20 mouse cellular contexts compared by ENCODE assay signal in the genomic region with DNA sequence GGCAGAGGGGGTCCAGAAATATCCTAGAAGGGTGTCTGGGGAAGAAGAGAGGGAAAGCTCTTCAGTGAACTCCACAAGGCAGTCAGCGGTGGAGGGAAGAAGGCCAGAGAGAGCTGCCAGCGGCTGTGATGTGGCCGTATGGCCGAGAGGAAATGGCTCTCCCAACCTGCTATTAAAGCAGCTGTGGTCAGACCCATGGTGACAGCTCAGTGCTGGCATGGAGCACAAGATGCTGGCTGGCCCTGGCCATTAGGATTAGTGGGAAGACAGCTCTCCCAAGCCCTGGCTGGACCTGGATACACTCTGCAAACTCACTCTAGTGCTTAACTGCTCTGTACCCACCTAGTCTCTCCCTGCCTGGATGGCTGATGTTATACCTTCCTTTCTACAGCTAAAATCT.
DNase-seq lines count a peak whose midpoint lies in the region; ATAC-seq and TF ChIP-seq lines count a peak whose summit lies in the region.
"Had no signal": no experiment of that assay in that cellular context is flagged by ENCODE, and none has a peak within 500 bp of the region (broad histone marks: within the 10 kb centered on the region; RNA-seq: fewer than 3 reads in every experiment).

No protein-coding gene starts in this region.

- no peak overlapping the region for H3K27ac ChIP-seq in embryonic facial prominence, embryonic 15.5 days (replicated peaks)
- H3K27ac ChIP-seq in cerebellum, adult 2 months (ENCODE audit: insufficient read depth, low read length): no peak overlapping the region
- H3K27ac ChIP-seq: forebrain, embryonic 15.5 days; hindbrain, embryonic 14.5 days; intestine, embryonic 15.5 days; stomach, embryonic 15.5 days had no signal

- H3K4me3 ChIP-seq in embryonic facial prominence, embryonic 15.5 days (replicated peaks): no peak overlapping the region
- no peak overlapping the region for H3K4me3 ChIP-seq in cerebellum, adult 2 months (replicated peaks; ENCODE audit: insufficient read depth, low read depth, low read length)
- H3K4me3 ChIP-seq: forebrain, embryonic 15.5 days; intestine, embryonic 15.5 days; stomach, embryonic 15.5 days had no signal

- no peak overlapping the region for H3K9ac ChIP-seq in embryonic facial prominence, embryonic 15.5 days
- H3K9ac ChIP-seq: forebrain, embryonic 15.5 days; hindbrain, embryonic 14.5 days; intestine, embryonic 15.5 days; stomach, embryonic 15.5 days had no signal

- TF ChIP-seq POLR2A in cerebellum, adult 2 months (IDR thresholded peaks at IDR 0.05; ENCODE audit: borderline replicate concordance, insufficient read depth, low read length): no peak

- peak; percentile 48; the same call in 1 of the 2 replicates for ATAC-seq in embryonic facial prominence, embryonic 15.5 days (ENCODE audit: insufficient number of reproducible peaks, low FRiP score, low TSS enrichment, low read depth)
- ATAC-seq: forebrain, embryonic 15.5 days; intestine, embryonic 15.5 days; midbrain, embryonic 16.5 days; Patski had no signal

- no peak overlapping the region for H3K4me2 ChIP-seq in embryonic facial prominence, embryonic 15.5 days (replicated peaks)
- H3K4me2 ChIP-seq: forebrain, embryonic 15.5 days; hindbrain, embryonic 14.5 days; intestine, embryonic 15.5 days; stomach, embryonic 15.5 days had no signal

- WGBS in embryonic facial prominence, embryonic 15.5 days: 60% methylated on average over 4 of the region's 4 CpGs
- 67% methylated on average over 4 of the region's 4 CpGs for WGBS in cerebellum, adult 2 months

- DNase-seq in heart, adult 11 months: peak; percentile 94
- no peak for DNase-seq in heart, adult 9 months (ENCODE audit: low spot score in 2 of 2)
- DNase-seq in lung, postnatal 10 days: peak; percentile 43
- no peak for DNase-seq in lung, postnatal 25 days (ENCODE audit: low spot score)
- no peak for DNase-seq in testis, postnatal 10 days (ENCODE audit: low spot score)
- DNase-seq in cerebellum, adult 2 months: no peak
- DNase-seq: adrenal gland, postnatal 10 days; cerebellum, postnatal 25 days; heart, adult 18-20 months; kidney, postnatal 36 days; layer of hippocampus, adult 9-11 months; lung, postnatal 36 days; right cerebral cortex, postnatal 25 days had no signal

- H3K4me1 ChIP-seq in embryonic facial prominence, embryonic 15.5 days: peaks cover 32% of the 10 kb centered on the region
- no peaks in the 10 kb centered on the region for H3K4me1 ChIP-seq in cerebellum, adult 2 months (ENCODE audit: control insufficient read depth, insufficient read depth, low read length)

- no peaks in the 10 kb centered on the region for H3K27me3 ChIP-seq in embryonic facial prominence, embryonic 15.5 days
- H3K27me3 ChIP-seq in cerebellum, adult 2 months (ENCODE audit: control insufficient read depth, insufficient read depth, low read length): no peaks in the 10 kb centered on the region; the same call in 1 of the 2 replicates
- H3K27me3 ChIP-seq: intestine, embryonic 15.5 days; Patski; stomach, embryonic 15.5 days had no signal

- no peaks in the 10 kb centered on the region for H3K9me3 ChIP-seq in embryonic facial prominence, embryonic 15.5 days (replicated peaks)
- H3K9me3 ChIP-seq: forebrain, embryonic 15.5 days; intestine, embryonic 15.5 days; stomach, embryonic 15.5 days had no signal

- no peak for TF ChIP-seq CTCF in cerebellum, adult 2 months (IDR thresholded peaks at IDR 0.05; ENCODE audit: borderline replicate concordance, insufficient read depth, low read depth, low read length)

- H3K36me3 ChIP-seq in embryonic facial prominence, embryonic 15.5 days: no peaks in the 10 kb centered on the region
- H3K36me3 ChIP-seq: forebrain, embryonic 15.5 days; intestine, embryonic 15.5 days; stomach, embryonic 15.5 days had no signal

Comparison
In these comparisons a context has a peak if more than half of its experiments do, and no peak if none do; other contexts are left out.
1. DNase-seq: peak in heart, adult 11 months (single experiment) and lung, postnatal 10 days (single experiment); none in heart, adult 9 months (0 of 2), lung, postnatal 25 days (single experiment), testis, postnatal 10 days (single experiment) and cerebellum, adult 2 months (0 of 2).